Mouse (Mus musculus) MEL-GATA-1-ER (cell line): ENCODE data around the gene Acer3.
A peak's percentile ranks its signal among the peaks of the same experiment; 100 is the strongest.

ENCODE experiments used
- DNase-seq: peaks from one replicate; pipeline ENCODE4 v3.0.0-alpha.2; 2012; ENCODE audit warnings: low read depth; ENCODE audit errors: extremely low read depth

Acer3 gene

DNA sequence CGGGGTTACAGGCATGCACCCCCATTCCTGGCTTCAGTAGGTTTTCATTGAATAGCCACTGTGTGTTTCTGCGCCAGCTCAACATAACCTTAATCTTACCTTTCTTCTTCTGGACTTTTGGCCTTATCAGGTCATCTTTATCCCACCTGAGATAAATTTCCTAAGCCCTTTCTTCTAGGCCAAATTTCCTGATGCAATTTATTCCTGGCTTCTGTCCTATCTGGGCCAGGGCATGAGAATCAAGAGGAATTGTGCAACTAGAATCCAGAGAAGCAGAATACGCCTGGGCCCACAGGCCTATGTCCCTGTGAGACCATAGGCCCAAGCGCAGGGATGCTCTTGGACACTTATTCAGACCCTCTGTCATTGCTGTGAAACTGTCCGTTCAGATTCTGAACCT lies 12.5 kb upstream of the Acer3 start:
- DNase-seq: no peak

DNA sequence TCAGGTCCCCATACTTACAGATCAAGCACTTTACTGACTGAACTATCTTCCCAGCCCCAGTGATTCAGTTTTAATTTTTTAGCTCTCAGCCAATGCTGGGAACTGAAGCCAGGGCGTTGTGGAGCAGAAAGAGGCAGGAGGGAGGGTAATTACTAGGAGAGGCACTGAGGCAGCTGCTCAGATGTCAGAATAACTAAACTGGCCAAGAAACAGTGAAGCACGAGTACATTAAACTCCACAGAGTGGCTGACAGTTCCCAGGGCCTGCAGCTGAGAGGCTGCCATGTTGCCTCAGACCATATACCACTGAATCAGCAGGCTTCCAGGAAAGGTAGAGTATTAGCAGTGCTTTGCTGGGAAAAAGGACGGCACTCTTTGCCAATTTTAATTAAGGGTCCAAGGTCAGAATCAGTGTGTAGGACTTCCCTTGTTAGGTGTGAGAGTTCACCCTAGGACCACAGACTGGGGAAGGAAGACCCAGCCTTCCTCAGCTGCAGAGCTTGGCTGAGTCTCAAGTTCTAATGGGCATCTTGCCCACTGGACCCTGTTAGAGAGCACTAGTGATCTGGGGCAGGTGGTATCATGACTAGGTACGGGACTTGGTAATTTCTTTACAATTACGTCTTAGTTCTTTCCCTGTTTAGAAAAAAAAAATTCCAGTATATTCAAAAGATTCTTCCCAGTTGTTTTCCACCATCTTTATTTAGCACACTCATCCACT lies 11.8 kb upstream of the Acer3 start:
- no peak for DNase-seq

- no peak for DNase-seq
Measured at GRCm38 (mm10) chr7:98331932-98332331, 10.9 kb upstream of the Acer3 start.

GRCm38 (mm10) chr7:98330375-98331002 lies 9.5 kb upstream of the Acer3 start:
- no peak for DNase-seq

- DNase-seq: peak; percentile 80
Measured at GRCm38 (mm10) chr7:98329651-98330374, 8.8 kb upstream of the Acer3 start.

- no peak for DNase-seq
Measured at GRCm38 (mm10) chr7:98328311-98328710, 7.3 kb upstream of the Acer3 start.

DNA sequence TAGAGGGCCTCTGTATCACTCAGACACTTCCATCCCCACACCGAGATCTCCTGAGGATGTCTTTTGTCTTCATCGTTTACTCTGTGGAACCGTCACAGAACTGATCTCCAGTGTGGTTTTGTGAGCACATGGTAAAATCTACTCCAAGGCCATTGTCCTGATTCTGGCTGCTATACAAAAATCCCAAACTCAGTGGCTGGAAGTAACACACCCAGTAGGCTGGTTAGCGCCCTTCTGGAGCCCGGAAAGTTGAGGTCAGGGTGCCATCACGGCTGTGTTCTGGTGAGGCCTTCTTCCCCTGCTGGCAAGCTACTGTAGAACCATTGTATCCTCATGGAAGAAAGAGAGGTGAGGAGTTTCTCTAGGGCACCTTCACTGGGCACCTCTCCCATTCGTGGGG lies 5.0 kb upstream of the Acer3 start:
- DNase-seq: no peak

DNA sequence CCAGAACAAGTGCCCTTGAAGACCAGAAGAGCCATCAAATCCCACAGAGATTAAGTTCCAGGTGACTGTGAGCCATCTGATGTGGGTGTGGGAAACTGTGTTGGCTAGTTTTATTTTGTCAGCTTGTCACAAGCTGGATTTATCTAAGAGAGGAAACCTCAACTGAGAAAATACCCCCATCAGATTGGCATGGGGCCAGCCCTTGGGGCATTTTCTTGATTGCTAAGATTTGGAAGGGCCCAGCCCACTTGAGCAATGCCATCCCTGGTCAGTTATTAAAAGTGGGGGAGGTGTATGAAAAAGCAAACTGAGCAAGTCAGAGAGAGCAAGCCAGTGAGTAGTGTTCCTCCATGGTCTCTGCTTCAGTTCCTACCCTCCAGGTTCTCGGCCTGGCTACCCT lies 3.2 kb upstream of the Acer3 start:
- DNase-seq: no peak

- DNase-seq: no peak
Measured at GRCm38 (mm10) chr7:98323288-98324019, 2.4 kb upstream of the Acer3 start.

- no peak for DNase-seq
Measured at GRCm38 (mm10) chr7:98322415-98322814, 1.4 kb upstream of the Acer3 start.

GRCm38 (mm10) chr7:98320006-98320556 lies 927 bp downstream of the Acer3 start:
- no peak for DNase-seq

DNA sequence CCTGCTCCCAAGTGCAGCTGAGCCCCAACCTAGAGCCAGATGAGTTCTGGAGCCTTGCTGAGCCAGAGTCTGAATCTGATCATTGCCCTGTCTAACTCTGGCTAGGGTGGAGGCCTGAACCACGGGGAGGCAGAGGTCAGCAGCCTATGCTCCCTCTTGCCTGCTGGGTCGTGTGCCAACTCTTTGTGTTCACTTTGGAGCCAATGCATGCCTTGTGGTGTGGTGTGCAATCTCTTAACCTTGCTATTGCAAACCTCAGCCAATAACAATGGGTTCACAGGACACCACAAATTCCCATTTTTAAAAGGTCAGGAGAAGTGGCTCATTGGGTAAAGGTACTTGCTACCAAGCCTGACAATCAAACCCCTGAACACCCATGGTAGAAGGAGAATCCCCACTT lies 4.4 kb downstream of the Acer3 start:
- no peak for DNase-seq

DNA sequence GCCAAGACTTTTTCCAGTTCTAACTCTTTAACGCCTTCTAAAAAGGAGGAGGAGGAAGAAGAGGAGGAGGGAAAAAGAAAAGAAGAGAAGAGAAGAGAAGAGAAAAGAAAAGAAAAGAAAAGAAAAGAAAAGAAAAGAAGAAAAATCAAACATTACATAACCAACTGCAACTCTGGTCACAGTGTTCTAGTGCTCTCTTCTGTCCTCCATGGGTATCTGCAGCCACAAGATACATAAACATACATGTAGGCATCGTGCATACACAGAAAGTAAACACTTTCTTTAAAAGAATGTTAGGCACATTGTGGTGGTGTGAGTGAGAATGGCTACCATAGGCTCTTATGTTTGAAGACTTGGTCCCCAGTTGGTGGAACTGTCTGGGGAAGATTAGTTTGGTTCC lies 5.9 kb downstream of the Acer3 start:
- no peak for DNase-seq

DNA sequence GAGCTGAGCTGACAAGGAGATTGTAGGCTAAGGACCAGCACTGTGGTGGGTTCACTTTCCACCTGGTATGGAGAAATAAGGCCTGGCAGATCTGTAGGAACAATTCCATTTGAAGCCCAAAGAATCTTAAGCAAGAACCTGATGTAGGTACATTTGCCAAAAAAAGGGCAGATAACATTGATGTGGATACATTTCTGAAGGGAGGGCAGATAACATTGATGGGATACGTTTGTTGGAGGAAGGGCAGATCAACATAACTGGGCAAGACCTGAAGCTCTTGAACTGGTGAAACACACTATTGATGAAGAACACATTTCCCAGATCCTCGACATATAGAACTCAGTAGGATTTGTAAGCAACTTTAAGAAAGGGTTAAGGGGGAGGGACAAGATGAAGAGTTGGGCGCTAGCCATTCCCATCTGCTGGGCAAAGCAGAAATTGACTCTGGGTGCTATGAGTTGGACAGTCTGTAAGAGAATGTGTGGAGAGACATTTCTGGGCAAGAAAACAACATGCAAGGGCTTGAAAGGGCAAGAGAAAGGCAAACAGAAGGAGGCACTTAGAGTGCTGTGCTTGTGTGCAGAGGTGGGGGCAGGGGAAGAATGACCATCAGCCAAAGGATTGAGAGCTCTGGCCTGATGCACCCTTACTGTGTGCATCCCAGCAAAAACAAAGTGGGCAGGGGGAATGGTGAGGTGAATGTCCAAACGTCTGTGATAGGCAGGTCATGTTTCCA lies 8.7 kb downstream of the Acer3 start:
- no peak for DNase-seq

DNA sequence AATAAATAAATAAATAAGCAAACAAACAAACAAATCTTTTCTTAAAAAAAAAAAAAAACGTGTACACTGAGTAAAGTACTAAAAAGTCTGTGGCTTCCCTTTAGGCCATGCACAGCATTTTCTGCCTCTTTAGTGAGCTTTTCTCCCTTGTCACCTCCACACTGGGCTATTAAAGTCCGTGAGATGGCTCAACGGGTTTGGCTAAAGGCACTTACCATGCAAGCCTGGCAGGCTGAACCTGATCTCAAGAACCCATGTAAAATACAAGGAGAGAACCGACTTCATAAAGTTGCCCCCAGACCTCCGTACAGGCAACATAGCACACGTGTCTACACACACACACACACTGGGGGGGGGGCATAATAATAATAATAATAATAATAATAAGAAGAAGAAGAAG lies 10.7 kb downstream of the Acer3 start:
- DNase-seq: no peak

DNA sequence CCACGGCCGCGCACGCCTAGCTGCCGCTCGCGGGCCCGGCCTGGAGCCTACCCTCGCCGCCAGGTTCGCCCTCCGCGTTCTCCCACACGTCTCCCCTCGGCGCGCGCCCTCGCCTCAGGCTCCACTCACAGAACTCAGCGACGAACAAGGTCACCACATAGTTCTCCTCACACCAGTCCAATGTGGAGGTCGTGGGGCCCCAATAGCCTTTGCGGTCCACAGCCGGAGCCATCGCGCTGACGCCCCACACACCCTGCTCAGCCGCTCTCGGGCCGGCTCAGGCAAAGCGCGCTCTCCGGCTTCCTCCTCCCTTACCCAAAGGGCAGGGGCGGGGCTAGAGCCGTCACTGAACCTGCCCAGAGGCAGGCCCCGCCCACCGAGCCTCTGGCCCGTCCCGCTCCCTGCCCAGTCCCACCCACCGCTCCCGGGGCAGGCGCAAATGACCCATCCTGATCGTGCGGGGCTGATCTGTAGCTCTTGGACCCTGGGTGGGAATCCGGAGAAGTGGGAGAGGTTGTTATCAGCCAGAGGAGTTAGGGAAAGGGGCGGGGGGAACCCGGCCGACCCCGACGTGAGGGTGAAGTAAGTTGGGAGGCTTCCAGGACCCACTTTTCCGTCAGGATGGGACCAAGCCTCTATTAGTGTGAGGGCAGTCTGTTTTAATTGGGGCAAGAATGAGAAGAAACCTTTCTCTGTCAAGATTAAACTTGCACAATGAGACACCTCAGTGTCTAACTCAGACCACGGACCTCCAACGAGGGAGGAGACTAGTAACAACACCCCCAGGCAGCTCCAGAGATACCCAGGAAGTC lies 11.6 kb downstream of the Acer3 start:
- peak; percentile 58 for DNase-seq

- DNase-seq: peak; percentile 34
Measured at GRCm38 (mm10) chr7:98308607-98309218, 12.3 kb downstream of the Acer3 start.

- DNase-seq: peak; percentile 30
Measured at GRCm38 (mm10) chr7:98307921-98308606, 12.9 kb downstream of the Acer3 start.

DNA sequence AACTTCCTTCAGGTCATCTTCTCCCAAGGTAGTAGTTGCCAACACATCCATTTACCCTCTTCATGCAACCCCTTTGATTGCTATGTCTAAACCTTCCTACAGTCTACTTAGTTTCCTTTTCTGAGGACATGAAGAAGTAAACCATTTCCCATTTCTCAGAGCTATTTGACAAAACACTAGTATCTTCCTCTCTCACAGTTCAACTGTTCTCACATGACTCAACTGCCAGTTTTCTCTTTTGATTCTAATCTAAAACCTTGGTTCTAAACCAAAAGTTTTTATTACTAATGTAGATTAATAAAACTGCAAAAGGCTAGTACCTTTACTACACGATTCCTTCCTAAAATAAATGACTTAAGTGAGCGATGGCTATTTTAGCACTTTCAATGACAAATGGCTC lies 13.6 kb downstream of the Acer3 start:
- DNase-seq: peak; percentile 34
